Mouse (Mus musculus) neural tube, embryonic 13.5 days (tissue): ENCODE data around the gene Rab44. TPM values are rescaled to one million over a fixed set of nuclear protein-coding genes. Genes with fewer than 3 reads are reported as not detected.
"Not testable (repeated sequence)": the region's sequence is repeated elsewhere in the genome, so short reads cannot be mapped to it uniquely, and the experiment has no call there.

ENCODE experiments used
- ATAC-seq: fragments of 200-750 bp; cut with Nextera tagmentation; 2 replicates; pipeline ENCODE4 v1.8.0; 2017; ENCODE audit warnings: low read depth, mild to moderate bottlenecking, moderate TSS enrichment, moderate library complexity
- H3K27ac ChIP-seq: fragments of 300-500 bp; sonication (generic); replicated peaks from 2 replicates; pipeline ENCODE4 v1.5.1; 2015; ENCODE audit warnings: moderate library complexity, mild to moderate bottlenecking, inconsistent platforms
- H3K27me3 ChIP-seq: fragments of 300-500 bp; sonication (generic); 2 replicates; pipeline ENCODE4 v1.6.1; 2015; ENCODE audit warnings: mild to moderate bottlenecking, inconsistent platforms
- H3K36me3 ChIP-seq: fragments of 300-500 bp; sonication (generic); 2 replicates; pipeline ENCODE4 v1.6.1; 2015; ENCODE audit warnings: mild to moderate bottlenecking, inconsistent platforms
- H3K4me1 ChIP-seq: fragments of 300-500 bp; sonication (generic); replicated peaks from 2 replicates; pipeline ENCODE4 v1.6.1; 2015; ENCODE audit warnings: inconsistent platforms
- H3K4me2 ChIP-seq: fragments of 300-500 bp; sonication (generic); 2 replicates; pipeline ENCODE4 v1.6.1; 2015; ENCODE audit warnings: inconsistent platforms, mild to moderate bottlenecking, moderate library complexity
- H3K4me3 ChIP-seq: fragments of 300-500 bp; sonication (generic); 2 replicates; pipeline ENCODE4 v1.5.1; 2015; ENCODE audit warnings: mild to moderate bottlenecking, inconsistent platforms
- H3K9ac ChIP-seq: fragments of 300-500 bp; sonication (generic); 2 replicates; pipeline ENCODE4 v1.6.1; 2015; ENCODE audit warnings: moderate library complexity, mild to moderate bottlenecking, inconsistent platforms
- H3K9me3 ChIP-seq: fragments of 300-500 bp; sonication (generic); 2 replicates; pipeline ENCODE4 v1.6.1; 2016; ENCODE audit warnings: inconsistent platforms
- WGBS: fragments of 180-500 bp; shearing (Covaris S2); methylation state at CpG from one replicate; pipeline ENCODE4 v1.1.7; 2015; 5-methylcytosine and 5-hydroxymethylcytosine counted together
- polyA plus RNA-seq: library from polyadenylated mRNA; unstranded; fragments of >200 nt; fragmentation: Nextera tagmentation; extraction: Ambion mirVana; gene quantifications from 2 replicates; pipeline ENCODE4 v1.2.1, GENCODE M21; 2015

Gene Rab44
- polyA plus RNA-seq, 1 experiment from 2014 or later, result 0.11 TPM

DNA sequence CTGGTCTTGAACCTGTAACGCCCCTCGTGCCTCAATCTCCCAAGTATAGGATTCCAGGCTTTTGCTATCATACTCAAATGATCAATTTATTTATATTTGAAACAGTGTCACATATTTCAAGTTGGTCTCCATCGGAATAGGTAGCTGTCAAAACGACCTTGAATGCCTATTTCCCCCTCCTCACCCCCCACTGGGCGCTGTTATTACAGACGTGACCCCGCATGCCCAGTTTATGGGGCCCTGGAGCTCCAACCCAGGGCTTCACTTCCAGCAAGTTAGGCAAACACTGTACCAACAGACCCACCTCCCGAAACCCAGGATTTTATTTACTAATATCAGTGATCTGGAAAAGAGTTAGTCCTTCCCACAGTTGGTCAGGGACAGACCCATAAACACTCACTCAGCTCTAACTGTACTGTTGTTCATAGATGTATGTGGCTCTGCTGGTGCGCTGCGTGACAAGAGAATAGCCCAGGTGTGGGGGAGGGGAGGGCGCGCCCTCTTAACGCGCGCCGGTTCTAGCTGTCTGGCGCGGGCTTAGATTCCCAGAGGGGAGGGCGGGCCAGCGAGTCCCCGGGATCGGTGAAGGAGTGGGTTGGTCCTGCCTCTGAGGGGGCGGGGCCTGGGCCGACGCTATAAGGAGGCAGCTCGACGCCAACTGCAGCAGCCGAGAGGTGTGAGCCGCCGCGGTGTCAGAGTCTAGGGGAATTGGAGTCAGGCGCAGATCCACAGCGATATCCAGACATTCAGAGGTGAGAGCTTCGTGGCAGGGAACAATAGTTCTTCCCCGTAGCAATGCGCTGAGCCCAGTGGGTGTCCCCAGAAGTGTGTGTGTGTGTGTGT is 20.6 kb upstream of the Rab44 start:
- Histone ChIP-seq H3K4me2 (peak overlapping the region; percentile 84), H3K27me3 (peaks cover 40% of the 10 kb centered on the region), H3K9me3 (no peaks in the 10 kb centered on the region), H3K27ac (no peak overlapping the region), H3K36me3 (no peaks in the 10 kb centered on the region), H3K9ac (peak overlapping the region; percentile 75), H3K4me3 (peak overlapping the region; percentile 50), H3K4me1 (peaks cover 27% of the 10 kb centered on the region)
- ATAC-seq, result peak; percentile 80
- WGBS, result 6% methylated on average over 36 of the region's 36 CpGs

DNA sequence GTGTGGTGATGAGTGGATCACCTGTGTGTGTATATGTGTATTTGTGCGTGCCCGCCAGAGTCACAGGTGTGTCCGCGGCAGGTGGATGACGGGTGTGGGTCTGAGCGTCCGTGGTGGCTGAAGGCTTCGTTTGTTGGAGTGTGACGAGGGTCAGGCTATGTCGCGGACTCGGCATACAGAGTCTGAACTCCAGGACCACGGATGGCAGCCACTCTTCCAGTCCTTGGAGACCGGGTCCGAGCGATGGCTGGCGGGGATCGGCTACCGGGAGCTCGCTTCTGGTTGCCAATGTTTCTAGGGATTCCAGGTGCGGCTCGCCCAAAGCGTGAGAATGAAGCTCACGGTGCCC is 20.0 kb upstream of the Rab44 start:
- peak; percentile 9 for ATAC-seq
- H3K27ac ChIP-seq, result no peak overlapping the region
- peaks cover 27% of the 10 kb centered on the region for H3K4me1 ChIP-seq
- H3K27me3 ChIP-seq, result peaks cover 40% of the 10 kb centered on the region
- H3K4me2 ChIP-seq, result peak overlapping the region; percentile 84
- no peaks in the 10 kb centered on the region for H3K9me3 ChIP-seq
- 0% methylated on average over 24 of the region's 24 CpGs for WGBS
- H3K36me3 ChIP-seq, result 0 out of 2 replicates have a peak, but pooled peaks cover 5% of the 10 kb centered on the region
- peak overlapping the region; percentile 75 for H3K9ac ChIP-seq
- H3K4me3 ChIP-seq, result peak overlapping the region; percentile 50

GRCm38 (mm10) chr17:29094310-29095181 is 19.4 kb upstream of the Rab44 start:
- ATAC-seq, result peak; percentile 32

DNA sequence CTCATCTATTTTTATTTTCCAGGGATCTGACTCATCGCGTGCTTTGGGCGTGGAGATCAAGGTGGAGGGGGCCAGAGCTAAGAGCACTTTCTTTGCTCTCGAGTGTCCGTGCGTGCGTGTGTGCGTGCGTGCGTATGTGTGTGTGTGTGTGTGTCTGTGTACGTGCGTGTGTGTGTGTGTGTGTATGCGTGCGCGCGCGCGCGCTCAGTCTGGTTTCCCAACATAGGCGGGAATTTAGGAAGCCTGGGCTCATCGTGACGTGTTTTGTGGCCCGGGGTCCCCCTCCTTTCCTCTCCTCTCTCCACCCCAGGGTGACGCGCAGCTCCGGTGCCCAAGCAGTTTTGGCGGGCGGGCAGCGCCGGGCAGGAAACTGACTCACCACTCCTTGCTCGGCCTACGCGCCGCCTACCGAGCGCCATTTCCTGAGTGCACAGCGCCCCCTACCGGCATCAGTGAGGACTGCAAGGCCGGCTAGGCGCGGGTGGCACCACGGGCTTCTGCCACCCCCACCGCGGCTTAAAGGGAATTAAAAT is 18.7 kb upstream of the Rab44 start:
- Histone ChIP-seq H3K27ac (0 out of 2 replicates have a peak overlapping the region, but pooled peaks have one; percentile 47), H3K27me3 (peaks cover 40% of the 10 kb centered on the region), H3K9ac (peak overlapping the region; percentile 75), H3K4me1 (peaks cover 27% of the 10 kb centered on the region), H3K4me2 (peak overlapping the region; percentile 84), H3K36me3 (0 out of 2 replicates have a peak, but pooled peaks cover 8% of the 10 kb centered on the region), H3K4me3 (peak overlapping the region; percentile 50), H3K9me3 (no peaks in the 10 kb centered on the region)
- ATAC-seq, result peak; percentile 88
- 2% methylated on average over 44 of the region's 44 CpGs for WGBS

More at GRCm38 (mm10) chr17:29094310-29095181, 19.4 kb upstream of the Rab44 start:
- H3K4me1 ChIP-seq, result peaks cover 27% of the 10 kb centered on the region
- whole genome bisulfite sequencing, result under 1% methylated on average over 69 of the region's 71 CpGs
- peak overlapping the region; percentile 75 for H3K9ac ChIP-seq
- peak overlapping the region; percentile 50 for H3K4me3 ChIP-seq
- H3K27me3 ChIP-seq, result peaks cover 40% of the 10 kb centered on the region
- H3K36me3 ChIP-seq, result 0 out of 2 replicates have a peak, but pooled peaks cover 8% of the 10 kb centered on the region
- peak overlapping the region; percentile 84 for H3K4me2 ChIP-seq
- no peaks in the 10 kb centered on the region for H3K9me3 ChIP-seq
- 0 out of 2 replicates have a peak overlapping the region, but pooled peaks have one; percentile 47 for H3K27ac ChIP-seq

- no peak overlapping the region for H3K9ac ChIP-seq
Observed at GRCm38 (mm10) chr17:29096245-29096644, 17.7 kb upstream of the Rab44 start.

GRCm38 (mm10) chr17:29096851-29097561 is 16.9 kb upstream of the Rab44 start:
- H3K9ac ChIP-seq, result no peak overlapping the region
- peaks cover 27% of the 10 kb centered on the region for H3K4me1 ChIP-seq
- 0 out of 2 replicates have a peak, but pooled peaks cover 8% of the 10 kb centered on the region for H3K36me3 ChIP-seq
- H3K27me3 ChIP-seq, result peaks cover 34% of the 10 kb centered on the region
- H3K4me3 ChIP-seq, result no peak overlapping the region
- no peak for ATAC-seq
- no peaks in the 10 kb centered on the region for H3K9me3 ChIP-seq
- 71% methylated on average over 7 of the region's 7 CpGs for WGBS
- no peak overlapping the region for H3K4me2 ChIP-seq
- H3K27ac ChIP-seq, result no peak overlapping the region

More at GRCm38 (mm10) chr17:29096245-29096644, 17.7 kb upstream of the Rab44 start:
- no peak for ATAC-seq
- Histone ChIP-seq H3K9me3 (no peaks in the 10 kb centered on the region), H3K36me3 (0 out of 2 replicates have a peak, but pooled peaks cover 8% of the 10 kb centered on the region), H3K4me2 (no peak overlapping the region), H3K4me3 (no peak overlapping the region), H3K4me1 (peaks cover 27% of the 10 kb centered on the region), H3K27me3 (peaks cover 37% of the 10 kb centered on the region), H3K27ac (no peak overlapping the region)
- 94% methylated on average over 6 of the region's 6 CpGs for WGBS

DNA sequence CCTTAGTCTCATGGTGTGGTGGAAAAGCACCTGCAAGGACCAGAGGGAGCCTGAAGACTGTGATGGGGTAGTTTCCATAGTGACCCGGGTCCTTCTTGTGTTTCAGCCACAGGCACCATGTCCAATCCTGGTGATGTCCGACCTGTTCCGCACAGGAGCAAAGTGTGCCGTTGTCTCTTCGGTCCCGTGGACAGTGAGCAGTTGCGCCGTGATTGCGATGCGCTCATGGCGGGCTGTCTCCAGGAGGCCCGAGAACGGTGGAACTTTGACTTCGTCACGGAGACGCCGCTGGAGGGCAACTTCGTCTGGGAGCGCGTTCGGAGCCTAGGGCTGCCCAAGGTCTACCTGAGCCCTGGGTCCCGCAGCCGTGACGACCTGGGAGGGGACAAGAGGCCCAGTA is 15.7 kb upstream of the Rab44 start:
- WGBS, result 95% methylated on average over 24 of the region's 24 CpGs
- Histone ChIP-seq H3K27me3 (peaks cover 23% of the 10 kb centered on the region), H3K9ac (no peak overlapping the region), H3K27ac (no peak overlapping the region), H3K4me3 (no peak overlapping the region), H3K4me1 (peaks cover 21% of the 10 kb centered on the region), H3K36me3 (0 out of 2 replicates have a peak, but pooled peaks cover 8% of the 10 kb centered on the region), H3K4me2 (no peak overlapping the region), H3K9me3 (no peaks in the 10 kb centered on the region)
- ATAC-seq, result no peak

DNA sequence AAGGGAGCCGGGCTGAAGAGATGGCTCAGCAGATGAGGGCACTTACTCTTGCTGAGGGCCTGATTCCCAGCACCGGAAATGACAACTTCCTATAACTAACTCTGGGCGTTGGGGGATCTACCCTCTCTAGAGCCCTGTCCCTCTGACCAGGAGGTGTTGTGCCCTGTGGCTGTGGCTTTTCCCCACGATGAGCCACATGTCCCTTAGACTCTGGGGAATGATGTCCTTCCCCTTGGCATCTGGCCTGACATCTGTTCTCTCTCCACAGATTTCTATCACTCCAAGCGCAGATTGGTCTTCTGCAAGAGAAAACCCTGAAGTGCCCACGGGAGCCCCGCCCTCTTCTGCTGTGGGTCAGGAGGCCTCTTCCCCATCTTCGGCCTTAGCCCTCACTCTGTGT is 14.9 kb upstream of the Rab44 start:
- 78% methylated on average over 8 of the region's 8 CpGs for WGBS
- H3K27me3 ChIP-seq, result peaks cover 15% of the 10 kb centered on the region
- H3K4me2 ChIP-seq, result no peak overlapping the region
- H3K4me1 ChIP-seq, result peaks cover 13% of the 10 kb centered on the region
- no peak overlapping the region for H3K27ac ChIP-seq
- H3K9ac ChIP-seq, result no peak overlapping the region
- no peaks in the 10 kb centered on the region; the same call in 1 of the 2 replicates for H3K9me3 ChIP-seq
- ATAC-seq, result no peak
- H3K4me3 ChIP-seq, result no peak overlapping the region
- H3K36me3 ChIP-seq, result 0 out of 2 replicates have a peak, but pooled peaks cover 8% of the 10 kb centered on the region

DNA sequence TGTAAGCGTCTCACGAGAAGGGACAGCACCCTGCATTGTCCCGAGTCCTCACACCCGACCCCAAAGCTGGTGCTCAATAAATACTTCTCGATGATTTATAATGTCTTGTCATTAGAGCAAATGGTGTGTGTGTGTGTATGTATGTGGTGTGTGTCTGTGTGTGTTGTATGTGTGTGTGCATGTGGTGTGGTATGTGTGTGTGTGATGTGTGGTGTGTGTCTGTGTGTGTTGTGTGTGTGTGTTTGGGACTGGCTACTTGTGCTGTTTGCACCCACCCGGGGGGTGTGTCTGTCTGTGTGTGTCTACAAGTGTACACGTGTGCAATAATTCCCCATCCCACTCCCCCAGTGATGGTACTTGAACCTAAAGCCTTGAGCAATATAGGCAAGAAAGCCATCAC is 13.3 kb upstream of the Rab44 start:
- H3K9ac ChIP-seq, result no peak overlapping the region
- no peak overlapping the region for H3K4me3 ChIP-seq
- 0 out of 2 replicates have a peak, but pooled peaks cover 8% of the 10 kb centered on the region for H3K36me3 ChIP-seq
- peaks cover 5% of the 10 kb centered on the region; the same call in 1 of the 2 replicates for H3K27me3 ChIP-seq
- peaks cover 3% of the 10 kb centered on the region; the same call in 1 of the 2 replicates for H3K4me1 ChIP-seq
- WGBS, result 94% methylated on average over 7 of the region's 7 CpGs
- H3K9me3 ChIP-seq, result no peaks in the 10 kb centered on the region; the same call in 1 of the 2 replicates
- no peak overlapping the region for H3K27ac ChIP-seq
- no peak for ATAC-seq
- no peak overlapping the region for H3K4me2 ChIP-seq

- H3K9ac ChIP-seq, H3K4me2 ChIP-seq, H3K36me3 ChIP-seq, H3K4me1 ChIP-seq, H3K9me3 ChIP-seq, H3K27me3 ChIP-seq, ATAC-seq, H3K27ac ChIP-seq, H3K4me3 ChIP-seq: not testable (repeated sequence)
- 86% methylated on average over 6 of the region's 6 CpGs for WGBS
Observed at GRCm38 (mm10) chr17:29110356-29110755, 3.6 kb upstream of the Rab44 start.

GRCm38 (mm10) chr17:29111332-29111731 is 2.6 kb upstream of the Rab44 start:
- no peaks in the 10 kb centered on the region for H3K4me1 ChIP-seq
- H3K9me3 ChIP-seq, result no peaks in the 10 kb centered on the region
- H3K4me3 ChIP-seq, result no peak overlapping the region
- no peak for ATAC-seq
- H3K27ac ChIP-seq, result no peak overlapping the region
- WGBS, result 95% methylated on average over 5 of the region's 5 CpGs
- H3K9ac ChIP-seq, result no peak overlapping the region
- H3K36me3 ChIP-seq, result no peaks in the 10 kb centered on the region
- H3K27me3 ChIP-seq, result no peaks in the 10 kb centered on the region
- H3K4me2 ChIP-seq, result no peak overlapping the region
